Mouse (Mus musculus) urinary bladder, postnatal 14 days (tissue): ENCODE measurements at regions not wholly inside any gene's neighbourhood (a gene's known extent, or its start where the extent isn't known, plus 50 kb on each side); places are given as distances from the start of the nearest gene placed in this dataset.
"Not testable (repeated sequence)": the region's sequence is repeated elsewhere in the genome, so short reads cannot be mapped to it uniquely, and the experiment has no call there.

Experiments used
- DNase-seq: peaks from one replicate; pipeline ENCODE4 v3.0.0; 2021; ENCODE audit warnings: low spot score

- DNase-seq, result peak; percentile 23
These were observed 642.4 kb upstream of the Gm19410 start for GRCm38 (mm10) chr8:35123196-35123621.

GRCm38 (mm10) chr8:35125179-35125578, 640.4 kb upstream of the Gm19410 start:
- DNase-seq, result no peak

- DNase-seq, result no peak
These were observed 633.3 kb upstream of the Gm19410 start for GRCm38 (mm10) chr8:35132281-35132680.

GRCm38 (mm10) chr8:35135630-35136029, 630.0 kb upstream of the Gm19410 start:
- no peak for DNase-seq

GRCm38 (mm10) chr8:35136643-35137042, 628.9 kb upstream of the Gm19410 start:
- no peak for DNase-seq

DNA sequence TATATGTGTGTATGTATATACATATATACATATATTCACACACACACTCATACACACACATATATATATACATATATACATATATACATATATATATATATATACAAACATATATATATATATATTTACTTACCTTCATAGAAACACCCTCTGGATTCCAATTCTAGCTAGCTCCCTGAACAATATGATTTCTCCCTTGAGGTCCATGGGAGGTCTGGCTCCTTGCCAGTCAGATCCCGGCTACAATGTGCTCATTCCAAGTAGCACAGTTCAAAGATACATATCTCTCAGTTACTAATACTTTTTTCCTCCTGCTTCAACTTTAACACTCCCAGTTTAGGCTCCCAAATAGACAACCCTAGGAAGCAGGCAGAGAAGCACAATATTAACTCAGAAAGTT, 624.8 kb upstream of the Gm19410 start:
- DNase-seq, result no peak

- DNase-seq, result no peak
These were observed 622.5 kb upstream of the Gm19410 start for GRCm38 (mm10) chr8:35143018-35143656.

- no peak for DNase-seq
These were observed 621.9 kb upstream of the Gm19410 start for GRCm38 (mm10) chr8:35143684-35144083.

- DNase-seq, result no peak
These were observed 621.2 kb upstream of the Gm19410 start for GRCm38 (mm10) chr8:35144401-35144800.

- DNase-seq, result no peak
These were observed 618.1 kb upstream of the Gm19410 start for GRCm38 (mm10) chr8:35147481-35147880.

- DNase-seq, result no peak
These were observed 617.6 kb upstream of the Gm19410 start for GRCm38 (mm10) chr8:35147967-35148366.

DNA sequence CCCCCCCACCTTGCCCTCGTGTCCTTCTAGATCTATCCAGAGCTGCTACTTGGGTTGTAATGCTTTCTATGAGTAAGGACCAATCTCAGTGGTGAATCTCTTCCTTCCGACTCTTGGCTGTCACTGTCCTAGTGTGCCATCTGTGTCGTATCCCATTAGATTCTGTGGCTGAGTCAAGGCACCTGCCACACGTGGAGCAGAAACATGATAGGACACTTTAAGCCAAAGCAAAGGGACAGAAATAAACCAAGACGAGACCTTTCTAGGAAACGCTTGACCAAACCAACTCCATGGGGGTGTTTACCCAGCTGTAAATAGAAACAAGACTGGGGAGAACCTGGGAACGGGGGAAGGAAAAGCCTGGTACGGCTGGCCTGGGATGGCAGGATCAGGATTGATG, 613.0 kb upstream of the Gm19410 start:
- DNase-seq, result no peak

DNA sequence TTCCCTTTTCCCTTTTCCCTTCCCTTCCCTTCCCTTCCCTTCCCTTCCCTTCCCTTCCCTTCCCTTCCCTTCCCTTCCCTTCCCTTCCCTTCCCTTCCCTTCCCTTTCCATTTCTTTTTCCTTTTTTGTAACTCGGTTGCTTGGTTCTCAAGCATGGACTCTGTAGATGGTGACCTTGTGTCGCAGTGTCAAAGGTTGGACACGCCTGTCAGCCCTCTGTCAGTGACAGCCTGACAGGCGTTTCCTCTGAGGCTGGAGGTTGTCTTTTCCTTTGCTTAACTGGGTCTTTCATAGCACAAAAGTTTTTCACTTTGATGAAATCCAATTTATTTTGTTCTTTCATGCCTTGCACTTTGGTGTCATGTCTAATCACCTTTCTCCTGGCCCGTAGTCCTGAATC, 609.3 kb upstream of the Gm19410 start:
- DNase-seq, result no peak

- no peak for DNase-seq
These were observed 607.9 kb upstream of the Gm19410 start for GRCm38 (mm10) chr8:35157711-35158110.

- DNase-seq, result peak; percentile 69
These were observed 606.3 kb upstream of the Gm19410 start for GRCm38 (mm10) chr8:35159329-35159728.

DNA sequence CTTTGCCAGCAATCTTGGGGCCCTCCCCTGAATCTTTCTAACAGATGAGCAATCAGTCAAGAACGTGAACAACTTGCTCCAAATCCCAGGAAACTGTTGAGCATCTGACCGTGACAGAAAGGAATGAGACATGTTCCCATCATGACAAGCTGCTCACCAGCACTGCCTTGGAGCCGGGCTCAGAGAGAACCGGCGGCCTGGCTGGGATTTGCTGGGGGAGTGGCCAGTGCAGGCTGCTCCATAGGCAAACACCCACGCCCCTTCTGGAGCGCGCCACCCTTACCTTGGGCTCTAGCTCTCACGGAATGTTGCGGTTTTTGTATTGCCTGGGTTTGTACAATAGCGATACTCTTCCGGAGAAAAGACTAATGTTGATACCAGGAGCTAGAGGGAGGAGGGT, 605.4 kb upstream of the Gm19410 start:
- DNase-seq, result peak; percentile 33

- not testable (repeated sequence) for DNase-seq
These were observed 603.4 kb upstream of the Gm19410 start for GRCm38 (mm10) chr8:35162166-35162565.

DNA sequence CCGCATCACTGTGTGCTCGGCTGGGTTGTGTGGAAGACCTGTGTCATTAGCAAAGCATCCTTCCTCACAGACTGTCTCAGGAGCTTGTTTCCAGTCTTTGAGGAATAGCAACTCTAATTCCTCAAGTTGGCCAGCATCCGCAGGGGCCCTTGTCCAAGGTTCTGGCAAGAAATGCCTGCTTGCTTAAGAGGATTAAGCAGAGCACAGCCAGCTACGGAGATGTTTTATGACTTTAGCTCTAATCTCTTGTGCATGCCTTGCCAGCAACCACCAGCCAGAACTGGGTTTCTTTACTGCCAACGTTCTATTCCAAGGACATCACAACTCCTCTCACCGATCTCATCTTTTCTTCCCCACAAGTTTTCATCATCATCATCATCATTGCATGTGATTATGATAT, 599.0 kb upstream of the Gm19410 start:
- DNase-seq, result peak; percentile 54

GRCm38 (mm10) chr8:35171536-35172310, 593.9 kb upstream of the Gm19410 start:
- no peak for DNase-seq

GRCm38 (mm10) chr8:35177314-35177713, 588.3 kb upstream of the Gm19410 start:
- no peak for DNase-seq

DNA sequence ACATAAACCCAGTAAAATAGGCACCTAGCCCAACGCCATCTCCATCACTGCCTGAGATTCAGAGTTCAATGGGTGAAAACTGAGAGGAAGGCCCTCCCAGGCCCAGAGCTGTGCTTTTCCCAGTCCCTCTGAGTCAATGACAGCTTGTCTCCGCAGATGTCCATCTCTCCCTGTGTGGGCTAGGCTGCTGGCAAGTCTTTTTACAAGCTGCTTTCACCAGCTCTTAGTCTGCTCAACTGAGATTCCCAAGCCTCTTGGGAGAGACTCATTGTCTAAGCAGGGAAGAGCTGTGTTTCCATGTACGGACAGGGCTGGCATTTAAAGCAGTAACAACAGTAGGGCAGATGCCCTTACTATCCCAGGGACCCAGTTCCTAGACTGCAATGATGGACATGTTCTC, 585.5 kb upstream of the Gm19410 start:
- no peak for DNase-seq

DNA sequence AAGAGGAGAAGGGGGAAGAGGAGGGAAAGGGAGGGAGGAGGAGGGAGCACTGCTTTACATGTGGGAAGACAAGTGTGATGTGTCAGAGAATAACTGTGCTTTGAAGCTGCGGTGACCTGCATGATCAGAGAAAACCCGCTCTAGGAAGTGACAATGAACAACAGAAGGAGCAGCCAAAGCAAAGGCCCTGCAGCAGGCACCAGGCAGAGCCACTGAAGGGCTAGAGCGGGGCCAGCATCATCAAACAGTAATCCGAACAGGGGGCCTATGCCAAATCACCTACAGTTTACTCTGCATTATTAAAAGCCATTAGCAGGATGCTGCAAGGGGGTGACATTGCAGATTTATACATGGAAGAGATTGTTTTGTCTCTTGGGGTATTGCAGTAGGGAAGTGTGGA, 583.4 kb upstream of the Gm19410 start:
- no peak for DNase-seq

- DNase-seq, result no peak
These were observed 582.2 kb upstream of the Gm19410 start for GRCm38 (mm10) chr8:35183423-35183822.

DNA sequence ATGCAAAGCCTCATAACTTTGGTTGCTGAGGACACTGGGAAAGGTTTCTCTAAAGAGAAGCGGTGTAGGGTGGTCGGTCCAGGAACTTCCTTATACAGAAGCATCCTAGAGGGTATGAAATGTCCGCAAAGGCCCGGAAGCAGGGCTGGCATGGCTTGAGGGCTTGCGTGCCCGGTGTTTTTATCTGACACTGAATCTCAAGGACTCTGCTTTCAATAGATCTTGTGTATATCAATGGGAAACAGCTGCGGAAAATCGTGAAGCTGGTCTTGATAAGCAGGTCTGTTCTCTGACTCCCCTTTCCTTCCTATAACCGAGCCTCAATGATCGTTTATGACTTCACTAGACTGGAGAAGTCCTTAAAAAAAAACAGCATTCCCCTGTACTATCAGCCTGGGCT, 580.4 kb upstream of the Gm19410 start:
- no peak for DNase-seq
